Mouse (Mus musculus): ENCODE data around the gene Dtx3. TPM values are rescaled to one million over a fixed set of nuclear protein-coding genes. Genes with fewer than 3 reads are reported as not detected.
"Not testable (repeated sequence)": the region's sequence is repeated elsewhere in the genome, so short reads cannot be mapped to it uniquely, and the experiment has no call there.

Gene Dtx3
- polyA plus RNA-seq, 1 experiment from 2014 or later, result 16.7 TPM

- peak overlapping the region; percentile 97 for H3K4me2 ChIP-seq
- H3K4me1 ChIP-seq (replicated peaks), result peaks cover 55% of the 10 kb centered on the region
- H3K9me3 ChIP-seq (replicated peaks), result no peaks in the 10 kb centered on the region
- peak overlapping the region; percentile 65 for H3K4me3 ChIP-seq (replicated peaks)
- ATAC-seq (ENCODE audit: insufficient read depth), result peak; percentile 28
- under 1% methylated on average over 42 of the region's 42 CpGs for WGBS (ENCODE audit: insufficient replicate concordance)
- peaks cover 61% of the 10 kb centered on the region for H3K27me3 ChIP-seq
- peak overlapping the region; percentile 76 for H3K27ac ChIP-seq (replicated peaks)
- H3K36me3 ChIP-seq (replicated peaks), result 0 out of 2 replicates have a peak, but pooled peaks cover 3% of the 10 kb centered on the region
- H3K9ac ChIP-seq, result peak overlapping the region; percentile 69
Observed at GRCm38 (mm10) chr10:127165354-127165653, 30.2 kb downstream of the Dtx3 start.

- H3K27me3 ChIP-seq, result peaks cover 56% of the 10 kb centered on the region
- peak within 1 kb of the TSS; percentile 65 for H3K4me3 ChIP-seq (replicated peaks)
- H3K36me3 ChIP-seq (replicated peaks), result 0 out of 2 replicates have a peak, but pooled peaks cover 3% of the 10 kb centered on the region
- 2% methylated on average over 49 of the region's 52 CpGs for WGBS (ENCODE audit: insufficient replicate concordance)
- no peaks in the 10 kb centered on the region for H3K9me3 ChIP-seq (replicated peaks)
- peak within 1 kb of the TSS; percentile 97 for H3K4me2 ChIP-seq
- peaks cover 50% of the 10 kb centered on the region for H3K4me1 ChIP-seq (replicated peaks)
- H3K9ac ChIP-seq, result peak within 1 kb of the TSS; percentile 69
- H3K27ac ChIP-seq (replicated peaks), result peak within 1 kb of the TSS; percentile 76
- ATAC-seq (ENCODE audit: insufficient read depth), result peak; percentile 80
Observed at GRCm38 (mm10) chr10:127164631-127165353, 30.7 kb downstream of the Dtx3 start, which contains the start of gene B4galnt1. Gene B4galnt1, plus strand, starts transcription at chr10:127165225.

GRCm38 (mm10) chr10:127164190-127164589 lies 31.3 kb downstream of the Dtx3 start:
- no peak for ATAC-seq (ENCODE audit: insufficient read depth)
- Histone ChIP-seq H3K4me3 (replicated peaks) (no peak overlapping the region), H3K27me3 (peaks cover 50% of the 10 kb centered on the region), H3K9ac (no peak overlapping the region), H3K36me3 (replicated peaks) (0 out of 2 replicates have a peak, but pooled peaks cover 2% of the 10 kb centered on the region), H3K9me3 (replicated peaks) (no peaks in the 10 kb centered on the region), H3K4me1 (replicated peaks) (peaks cover 45% of the 10 kb centered on the region), H3K27ac (replicated peaks) (0 out of 2 replicates have a peak overlapping the region, but pooled peaks have one; percentile 76), H3K4me2 (peak overlapping the region; percentile 97)
- WGBS (ENCODE audit: insufficient replicate concordance), result 77% methylated on average over 4 of the region's 4 CpGs

- ATAC-seq (ENCODE audit: insufficient read depth); H3K36me3 ChIP-seq (replicated peaks); H3K9me3 ChIP-seq (replicated peaks); H3K4me3 ChIP-seq (replicated peaks); H3K27ac ChIP-seq (replicated peaks); H3K4me2 ChIP-seq; H3K9ac ChIP-seq: not testable (repeated sequence)
- 35% methylated on average over 7 of the region's 7 CpGs for WGBS (ENCODE audit: insufficient replicate concordance)
- H3K27me3 ChIP-seq, result peaks cover 44% of the 10 kb centered on the region
- peaks cover 48% of the 10 kb centered on the region for H3K4me1 ChIP-seq (replicated peaks)
Observed at GRCm38 (mm10) chr10:127162771-127163261, 32.7 kb downstream of the Dtx3 start.

- peaks cover 27% of the 10 kb centered on the region for H3K4me1 ChIP-seq (replicated peaks)
Observed at GRCm38 (mm10) chr10:127160728-127161127, 34.8 kb downstream of the Dtx3 start.

GRCm38 (mm10) chr10:127160081-127160480 lies 35.4 kb downstream of the Dtx3 start:
- no peaks in the 10 kb centered on the region for H3K36me3 ChIP-seq (replicated peaks)
- no peak overlapping the region for H3K27ac ChIP-seq (replicated peaks)
- no peak overlapping the region for H3K4me3 ChIP-seq (replicated peaks)
- no peak overlapping the region for H3K9ac ChIP-seq
- H3K4me2 ChIP-seq, result no peak overlapping the region
- ATAC-seq (ENCODE audit: insufficient read depth), result no peak
- peaks cover 20% of the 10 kb centered on the region for H3K4me1 ChIP-seq (replicated peaks)
- no peaks in the 10 kb centered on the region for H3K9me3 ChIP-seq (replicated peaks)
- WGBS (ENCODE audit: insufficient replicate concordance), result 69% methylated on average over 9 of the region's 9 CpGs
- H3K27me3 ChIP-seq, result peaks cover 16% of the 10 kb centered on the region

More at GRCm38 (mm10) chr10:127160728-127161127, 34.8 kb downstream of the Dtx3 start:
- no peak overlapping the region for H3K4me3 ChIP-seq (replicated peaks)
- WGBS (ENCODE audit: insufficient replicate concordance), result 38% methylated on average over 3 of the region's 3 CpGs
- H3K4me2 ChIP-seq, result no peak overlapping the region
- H3K9ac ChIP-seq, result no peak overlapping the region
- peaks cover 23% of the 10 kb centered on the region for H3K27me3 ChIP-seq
- H3K36me3 ChIP-seq (replicated peaks), result no peaks in the 10 kb centered on the region
- H3K9me3 ChIP-seq (replicated peaks), result no peaks in the 10 kb centered on the region
- no peak for ATAC-seq (ENCODE audit: insufficient read depth)
- no peak overlapping the region for H3K27ac ChIP-seq (replicated peaks)

- Histone ChIP-seq H3K27ac (replicated peaks) (no peak overlapping the region), H3K9me3 (replicated peaks) (no peaks in the 10 kb centered on the region), H3K27me3 (peaks cover 6% of the 10 kb centered on the region; the same call in 1 of the 2 replicates), H3K4me2 (no peak overlapping the region), H3K9ac (no peak overlapping the region), H3K36me3 (replicated peaks) (no peaks in the 10 kb centered on the region), H3K4me1 (replicated peaks) (peaks cover 8% of the 10 kb centered on the region), H3K4me3 (replicated peaks) (no peak overlapping the region)
- WGBS (ENCODE audit: insufficient replicate concordance), result 35% methylated on average over 3 of the region's 3 CpGs
- no peak for ATAC-seq (ENCODE audit: insufficient read depth)
Observed at GRCm38 (mm10) chr10:127158471-127158870, 37.1 kb downstream of the Dtx3 start.

GRCm38 (mm10) chr10:127156511-127156910 lies 39.0 kb downstream of the Dtx3 start:
- Histone ChIP-seq H3K27ac (replicated peaks) (peak overlapping the region; percentile 43), H3K9me3 (replicated peaks) (no peaks in the 10 kb centered on the region), H3K4me2 (no peak overlapping the region), H3K9ac (no peak overlapping the region), H3K4me3 (replicated peaks) (no peak overlapping the region), H3K4me1 (replicated peaks) (peaks cover 8% of the 10 kb centered on the region), H3K27me3 (no peaks in the 10 kb centered on the region), H3K36me3 (replicated peaks) (no peaks in the 10 kb centered on the region)
- WGBS (ENCODE audit: insufficient replicate concordance), result 69% methylated on average over 1 of the region's 1 CpGs
- ATAC-seq (ENCODE audit: insufficient read depth), result 0 out of 2 replicates have a peak, but pooled peaks have one; percentile 27

- WGBS (ENCODE audit: insufficient replicate concordance), result 67% methylated on average over 1 of the region's 1 CpGs
- no peaks in the 10 kb centered on the region for H3K36me3 ChIP-seq (replicated peaks)
- no peak overlapping the region for H3K4me3 ChIP-seq (replicated peaks)
- H3K9me3 ChIP-seq (replicated peaks), result no peaks in the 10 kb centered on the region
- no peak overlapping the region for H3K9ac ChIP-seq
- H3K27ac ChIP-seq (replicated peaks), result peak overlapping the region; percentile 34; the same call in 1 of the 2 replicates
- peaks cover 11% of the 10 kb centered on the region for H3K4me1 ChIP-seq (replicated peaks)
- no peaks in the 10 kb centered on the region for H3K27me3 ChIP-seq
- H3K4me2 ChIP-seq, result no peak overlapping the region
- ATAC-seq (ENCODE audit: insufficient read depth), result no peak
Observed at GRCm38 (mm10) chr10:127156089-127156488, 39.4 kb downstream of the Dtx3 start.

- Histone ChIP-seq H3K27ac (replicated peaks) (no peak overlapping the region), H3K4me2 (no peak overlapping the region), H3K4me3 (replicated peaks) (no peak overlapping the region), H3K9ac (no peak overlapping the region), H3K36me3 (replicated peaks) (no peaks in the 10 kb centered on the region), H3K27me3 (no peaks in the 10 kb centered on the region), H3K9me3 (replicated peaks) (no peaks in the 10 kb centered on the region), H3K4me1 (replicated peaks) (peaks cover 21% of the 10 kb centered on the region)
- WGBS (ENCODE audit: insufficient replicate concordance), result 70% methylated on average over 5 of the region's 5 CpGs
- ATAC-seq (ENCODE audit: insufficient read depth), result no peak
Observed at GRCm38 (mm10) chr10:127154652-127155051, 40.9 kb downstream of the Dtx3 start.

GRCm38 (mm10) chr10:127154241-127154640 lies 41.3 kb downstream of the Dtx3 start:
- H3K4me2 ChIP-seq, result no peak overlapping the region
- no peaks in the 10 kb centered on the region for H3K9me3 ChIP-seq (replicated peaks)
- no peaks in the 10 kb centered on the region for H3K27me3 ChIP-seq
- no peak overlapping the region for H3K27ac ChIP-seq (replicated peaks)
- H3K4me3 ChIP-seq (replicated peaks), result no peak overlapping the region
- ATAC-seq (ENCODE audit: insufficient read depth), result no peak
- no peaks in the 10 kb centered on the region for H3K36me3 ChIP-seq (replicated peaks)
- 68% methylated on average over 2 of the region's 2 CpGs for WGBS (ENCODE audit: insufficient replicate concordance)
- H3K9ac ChIP-seq, result no peak overlapping the region
- peaks cover 21% of the 10 kb centered on the region for H3K4me1 ChIP-seq (replicated peaks)

Measured in liver, embryonic 15.5 days (tissue).